Mouse (Mus musculus) lung, embryonic 15.5 days (tissue): ENCODE measurements around the gene Minar1. TPM values are rescaled to one million over a fixed set of nuclear protein-coding genes. Genes with fewer than 3 reads are reported as not detected.
A peak's percentile ranks its signal among the peaks of the same experiment; 100 is the strongest.

Experiments
- ATAC-seq: fragments of 200-750 bp; cut with Nextera tagmentation; 2 replicates; pipeline ENCODE4 v1.8.0; 2017; ENCODE audit warnings: moderate number of reproducible peaks, borderline replicate concordance; ENCODE audit not compliant: low FRiP score, low TSS enrichment; ENCODE audit errors: extremely low read depth
- H3K27ac ChIP-seq: fragments of 300-500 bp; sonication (generic); 2 replicates; pipeline ENCODE4 v1.5.1; 2015; ENCODE audit warnings: moderate library complexity, mild to moderate bottlenecking, inconsistent platforms
- H3K27me3 ChIP-seq: fragments of 300-500 bp; sonication (generic); 2 replicates; pipeline ENCODE4 v1.6.1; 2015; ENCODE audit warnings: inconsistent platforms
- H3K36me3 ChIP-seq: fragments of 300-500 bp; sonication (generic); 2 replicates; pipeline ENCODE4 v1.6.1; 2015; ENCODE audit warnings: inconsistent platforms
- H3K4me1 ChIP-seq: fragments of 300-500 bp; sonication (generic); 2 replicates; pipeline ENCODE4 v1.6.1; 2015; ENCODE audit warnings: inconsistent platforms
- H3K4me2 ChIP-seq: fragments of 300-500 bp; sonication (generic); 2 replicates; pipeline ENCODE4 v1.6.1; 2015; ENCODE audit warnings: inconsistent platforms, mild to moderate bottlenecking, moderate library complexity
- H3K4me3 ChIP-seq: fragments of 300-500 bp; sonication (generic); 2 replicates; pipeline ENCODE4 v1.5.1; 2015; ENCODE audit warnings: mild to moderate bottlenecking, inconsistent platforms
- H3K9ac ChIP-seq: fragments of 300-500 bp; sonication (generic); 2 replicates; pipeline ENCODE4 v1.6.1; 2015; ENCODE audit warnings: inconsistent platforms
- H3K9me3 ChIP-seq: fragments of 300-500 bp; sonication (generic); 2 replicates; pipeline ENCODE4 v1.6.1; 2016; ENCODE audit warnings: inconsistent platforms
- WGBS: fragments of 180-500 bp; shearing (Covaris S2); methylation state at CpG from one replicate; pipeline ENCODE4 v1.1.7; 2015; 5-methylcytosine and 5-hydroxymethylcytosine counted together
- polyA plus RNA-seq: library from polyadenylated mRNA; unstranded; fragments of >200 nt; fragmentation: Nextera tagmentation; extraction: Ambion mirVana; gene quantifications from 2 replicates; pipeline ENCODE4 v1.2.1, GENCODE M21; 2015

The Minar1 gene
- polyA plus RNA-seq = 0.02 and 0.05 TPM in 2 replicates

GRCm38 (mm10) chr9:89623006-89623760 lies at the start of gene Minar1:
Minar1 (minus strand) TSS chr9:89623125.
- peaks cover 32% of the 10 kb centered on the region for H3K27me3 ChIP-seq

DNA sequence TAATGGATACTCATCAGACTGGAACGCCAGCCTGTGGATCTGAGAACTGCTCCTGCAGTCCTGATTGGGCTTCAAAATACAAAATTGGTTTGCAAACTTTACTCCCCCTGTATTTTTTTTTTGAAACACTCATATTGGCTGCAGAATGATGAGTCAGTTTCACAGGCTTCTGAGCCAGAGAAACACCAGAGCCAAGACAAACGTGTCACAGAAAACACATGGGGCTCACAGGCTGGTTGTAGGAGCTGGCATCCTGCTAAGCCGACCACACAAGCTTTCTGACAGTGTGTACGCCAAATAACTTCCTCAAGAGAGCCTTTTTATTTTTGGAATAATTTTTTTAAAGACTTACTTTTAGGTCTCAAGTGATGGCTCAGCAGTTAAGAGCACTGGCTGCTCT lies 47.0 kb upstream of the Minar1 start:
- H3K27ac ChIP-seq = no peak overlapping the region
- no peak overlapping the region for H3K4me3 ChIP-seq
- no peak overlapping the region for H3K9ac ChIP-seq
- WGBS = 77% methylated on average over 4 of the region's 4 CpGs
- H3K4me2 ChIP-seq = no peak overlapping the region
- no peaks in the 10 kb centered on the region for H3K27me3 ChIP-seq
- H3K4me1 ChIP-seq = no peaks in the 10 kb centered on the region
- H3K36me3 ChIP-seq = no peaks in the 10 kb centered on the region
- ATAC-seq = no peak
- no peaks in the 10 kb centered on the region for H3K9me3 ChIP-seq

More at GRCm38 (mm10) chr9:89623006-89623760, at the start of gene Minar1:
- H3K36me3 ChIP-seq = no peaks in the 10 kb centered on the region
- 1% methylated on average over 27 of the region's 27 CpGs for WGBS
- H3K9me3 ChIP-seq = no peaks in the 10 kb centered on the region
- H3K4me2 ChIP-seq = peak within 1 kb of the TSS; percentile 85
- peak within 1 kb of the TSS; percentile 39 for H3K4me3 ChIP-seq
- no peak within 1 kb of the TSS for H3K27ac ChIP-seq
- no peak within 1 kb of the TSS for H3K9ac ChIP-seq
- peak; percentile 63 for ATAC-seq
- H3K4me1 ChIP-seq = peaks cover 13% of the 10 kb centered on the region

- H3K36me3 ChIP-seq = no peaks in the 10 kb centered on the region
- no peaks in the 10 kb centered on the region for H3K4me1 ChIP-seq
- H3K27ac ChIP-seq = no peak overlapping the region
- H3K27me3 ChIP-seq = no peaks in the 10 kb centered on the region
- H3K9me3 ChIP-seq = no peaks in the 10 kb centered on the region
- no peak overlapping the region for H3K9ac ChIP-seq
- H3K4me2 ChIP-seq = no peak overlapping the region
- 75% methylated on average over 4 of the region's 4 CpGs for WGBS
- no peak for ATAC-seq
- no peak overlapping the region for H3K4me3 ChIP-seq
These were observed 44.5 kb upstream of the Minar1 start for GRCm38 (mm10) chr9:89667306-89667942.

DNA sequence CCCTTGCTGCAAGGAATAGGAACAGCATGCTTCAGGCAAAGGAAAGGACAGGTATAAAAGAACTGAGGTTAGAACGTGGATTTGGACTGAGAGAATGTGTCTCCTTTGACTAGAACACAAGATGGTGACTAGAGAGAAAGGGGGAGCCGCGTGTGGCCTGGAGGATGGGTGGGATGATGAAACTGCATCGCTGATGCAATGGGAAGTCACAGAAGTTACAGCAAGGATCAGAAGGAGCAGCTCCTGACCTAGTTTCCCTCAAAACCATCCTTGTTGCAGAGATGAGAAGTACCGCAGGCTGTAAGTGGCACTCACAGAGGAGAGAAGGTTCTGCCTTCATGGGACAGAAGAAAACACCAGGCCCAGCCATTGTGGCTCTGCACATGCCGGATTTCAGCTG lies 28.0 kb upstream of the Minar1 start:
- Histone ChIP-seq H3K9ac (no peak overlapping the region), H3K27ac (no peak overlapping the region), H3K9me3 (no peaks in the 10 kb centered on the region), H3K4me3 (no peak overlapping the region), H3K27me3 (no peaks in the 10 kb centered on the region), H3K4me1 (no peaks in the 10 kb centered on the region), H3K36me3 (no peaks in the 10 kb centered on the region), H3K4me2 (no peak overlapping the region)
- 77% methylated on average over 6 of the region's 6 CpGs for WGBS
- ATAC-seq = no peak

DNA sequence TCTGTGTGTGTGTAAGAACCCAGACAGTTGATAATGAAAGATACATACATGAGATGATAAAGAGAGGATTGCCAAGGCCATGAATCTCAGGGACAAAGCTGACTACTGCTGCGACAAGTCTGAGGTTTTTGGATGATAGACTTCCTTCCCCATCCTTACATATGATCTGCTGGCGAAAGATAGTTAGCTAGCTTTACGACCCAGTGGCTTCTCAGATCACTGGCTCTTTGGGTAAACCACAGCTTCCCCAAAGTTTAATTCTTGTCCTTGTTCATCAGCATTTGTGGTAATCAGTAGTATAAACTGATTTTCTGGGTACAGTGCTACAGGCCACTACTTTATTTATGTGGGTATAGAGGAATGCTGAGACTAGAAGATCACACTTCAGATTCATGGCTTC lies 14.5 kb upstream of the Minar1 start:
- Histone ChIP-seq H3K4me1 (no peaks in the 10 kb centered on the region), H3K36me3 (no peaks in the 10 kb centered on the region), H3K4me2 (no peak overlapping the region), H3K9me3 (no peaks in the 10 kb centered on the region), H3K4me3 (no peak overlapping the region), H3K9ac (no peak overlapping the region), H3K27me3 (no peaks in the 10 kb centered on the region), H3K27ac (no peak overlapping the region)
- WGBS = 75% methylated on average over 3 of the region's 3 CpGs
- no peak for ATAC-seq

GRCm38 (mm10) chr9:89622296-89623005 lies 474 bp downstream of the Minar1 start:
- Histone ChIP-seq H3K4me2 (peak overlapping the region; percentile 85), H3K36me3 (no peaks in the 10 kb centered on the region), H3K27me3 (peaks cover 32% of the 10 kb centered on the region), H3K9me3 (no peaks in the 10 kb centered on the region), H3K4me3 (peak overlapping the region; percentile 39), H3K9ac (no peak overlapping the region), H3K4me1 (peaks cover 13% of the 10 kb centered on the region), H3K27ac (no peak overlapping the region)
- WGBS = 1% methylated on average over 40 of the region's 42 CpGs
- peak; percentile 46; the same call in 1 of the 2 replicates for ATAC-seq

DNA sequence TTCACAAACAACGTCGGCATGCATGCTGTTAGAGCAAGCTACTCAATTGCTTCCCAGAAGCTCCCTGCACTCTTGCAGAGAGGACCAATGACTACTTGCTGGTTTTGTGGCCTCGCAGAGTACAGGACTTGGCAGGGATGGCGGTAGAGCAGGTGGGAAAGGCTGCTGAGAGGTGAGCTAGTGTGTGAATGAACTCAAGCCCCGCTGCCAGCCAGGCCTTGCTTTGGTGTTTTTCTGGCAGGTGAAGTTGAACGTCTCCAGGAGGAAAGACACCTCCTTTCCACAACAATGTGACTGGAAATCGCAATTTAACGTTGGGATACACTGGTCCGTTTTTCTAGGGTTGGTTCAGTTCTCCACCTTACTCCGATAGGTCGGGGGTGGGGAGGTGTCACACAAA lies 1.2 kb downstream of the Minar1 start:
- Histone ChIP-seq H3K36me3 (no peaks in the 10 kb centered on the region), H3K4me1 (peaks cover 13% of the 10 kb centered on the region), H3K27ac (no peak overlapping the region), H3K9me3 (no peaks in the 10 kb centered on the region), H3K9ac (no peak overlapping the region), H3K27me3 (peaks cover 32% of the 10 kb centered on the region), H3K4me2 (peak overlapping the region; percentile 85; the same call in 1 of the 2 replicates), H3K4me3 (no peak overlapping the region)
- ATAC-seq = no peak
- 3% methylated on average over 11 of the region's 11 CpGs for WGBS

- Histone ChIP-seq H3K9me3 (no peaks in the 10 kb centered on the region), H3K36me3 (no peaks in the 10 kb centered on the region), H3K4me2 (no peak overlapping the region), H3K9ac (no peak overlapping the region), H3K27me3 (peaks cover 32% of the 10 kb centered on the region), H3K4me1 (peaks cover 13% of the 10 kb centered on the region), H3K4me3 (no peak overlapping the region), H3K27ac (no peak overlapping the region)
- WGBS = 20% methylated on average over 6 of the region's 6 CpGs
- ATAC-seq = no peak
These were observed 2.6 kb downstream of the Minar1 start for GRCm38 (mm10) chr9:89620347-89620746.

DNA sequence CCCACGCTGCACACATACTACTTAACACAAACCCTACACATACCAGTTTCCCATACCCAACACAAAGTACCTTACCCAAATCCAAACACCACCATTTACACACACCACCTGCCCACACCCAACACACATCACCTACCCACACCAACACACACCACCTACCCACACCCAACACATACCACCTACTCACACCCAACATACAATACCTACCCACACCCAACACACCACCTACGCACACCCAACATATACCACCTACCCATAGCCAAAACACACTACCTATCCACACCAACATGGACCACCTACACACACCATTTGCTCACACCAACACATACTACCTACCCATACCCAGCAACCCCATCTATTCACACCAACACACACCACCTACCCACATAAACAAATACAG lies 6.0 kb downstream of the Minar1 start:
- Histone ChIP-seq H3K36me3 (no peaks in the 10 kb centered on the region), H3K9ac (no peak overlapping the region), H3K9me3 (no peaks in the 10 kb centered on the region), H3K4me3 (no peak overlapping the region), H3K27ac (no peak overlapping the region), H3K4me2 (no peak overlapping the region), H3K27me3 (peaks cover 16% of the 10 kb centered on the region), H3K4me1 (no peaks in the 10 kb centered on the region)
- WGBS = 93% methylated on average over 2 of the region's 2 CpGs
- ATAC-seq = no peak

- Histone ChIP-seq H3K36me3 (no peaks in the 10 kb centered on the region), H3K27me3 (no peaks in the 10 kb centered on the region), H3K27ac (no peak overlapping the region), H3K9ac (no peak overlapping the region), H3K4me2 (no peak overlapping the region), H3K4me1 (no peaks in the 10 kb centered on the region), H3K9me3 (no peaks in the 10 kb centered on the region), H3K4me3 (no peak overlapping the region)
- 35% methylated on average over 4 of the region's 4 CpGs for WGBS
- ATAC-seq = no peak
These were observed 12.3 kb downstream of the Minar1 start for GRCm38 (mm10) chr9:89610592-89610991.

DNA sequence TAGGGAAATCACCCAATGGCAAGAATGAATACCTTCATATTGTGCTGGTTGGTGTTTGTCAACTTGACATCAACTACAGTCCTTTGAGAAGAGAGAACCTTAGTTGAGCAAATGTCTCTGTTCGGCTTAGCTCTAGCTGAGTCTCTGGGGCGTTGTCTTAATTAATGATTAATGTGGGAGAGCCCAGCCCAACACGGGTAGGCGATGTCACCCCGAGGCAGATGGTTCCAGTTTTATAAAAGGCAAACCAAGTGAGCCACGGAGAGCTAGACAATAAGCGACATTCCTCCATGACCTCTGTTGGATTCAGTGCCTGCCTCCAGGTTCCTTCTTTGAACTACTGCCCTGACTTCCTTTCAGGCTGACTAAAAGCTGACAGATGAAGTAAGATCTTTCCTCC lies 15.6 kb downstream of the Minar1 start:
- WGBS = 72% methylated on average over 7 of the region's 7 CpGs
- no peaks in the 10 kb centered on the region for H3K9me3 ChIP-seq
- ATAC-seq = no peak
- H3K36me3 ChIP-seq = no peaks in the 10 kb centered on the region
- no peaks in the 10 kb centered on the region for H3K4me1 ChIP-seq
- no peak overlapping the region for H3K27ac ChIP-seq
- no peak overlapping the region for H3K9ac ChIP-seq
- no peak overlapping the region for H3K4me2 ChIP-seq
- H3K27me3 ChIP-seq = no peaks in the 10 kb centered on the region
- H3K4me3 ChIP-seq = no peak overlapping the region

GRCm38 (mm10) chr9:89606256-89606655 lies 16.7 kb downstream of the Minar1 start:
- H3K27ac ChIP-seq = no peak overlapping the region
- no peak overlapping the region for H3K4me2 ChIP-seq
- no peak overlapping the region for H3K9ac ChIP-seq
- no peaks in the 10 kb centered on the region for H3K4me1 ChIP-seq
- H3K27me3 ChIP-seq = no peaks in the 10 kb centered on the region
- H3K4me3 ChIP-seq = no peak overlapping the region
- ATAC-seq = no peak
- H3K36me3 ChIP-seq = no peaks in the 10 kb centered on the region
- 70% methylated on average over 11 of the region's 11 CpGs for WGBS
- no peaks in the 10 kb centered on the region for H3K9me3 ChIP-seq
